Mouse (Mus musculus) stomach, embryonic 14.5 days (tissue): ENCODE results near the gene Isg20. TPM values are rescaled to one million over a fixed set of nuclear protein-coding genes. Genes with fewer than 3 reads are reported as not detected.

Source experiments
- ATAC-seq: fragments of 200-750 bp; cut with Nextera tagmentation; 2 replicates; pipeline ENCODE4 v1.8.0; 2017; ENCODE audit warnings: low read depth, moderate TSS enrichment; ENCODE audit not compliant: insufficient number of reproducible peaks, insufficient read depth, low FRiP score
- H3K27ac ChIP-seq: fragments of 300-500 bp; sonication (generic); 2 replicates; pipeline ENCODE4 v1.5.1; 2014; ENCODE audit warnings: mild to moderate bottlenecking, low read length, moderate library complexity, mixed read lengths
- H3K27me3 ChIP-seq: fragments of 300-500 bp; sonication (generic); 2 replicates; pipeline ENCODE4 v1.6.1; 2014; ENCODE audit warnings: low read length, control low read depth, mixed read lengths; ENCODE audit not compliant: control insufficient read depth, insufficient read depth
- H3K36me3 ChIP-seq: fragments of 300-500 bp; sonication (generic); 2 replicates; pipeline ENCODE4 v1.6.1; 2014; ENCODE audit warnings: mild to moderate bottlenecking, control low read depth, low read length, moderate library complexity, mixed read lengths; ENCODE audit not compliant: control insufficient read depth, insufficient read depth
- H3K4me1 ChIP-seq: fragments of 300-500 bp; sonication (generic); 2 replicates; pipeline ENCODE4 v1.6.1; 2014; ENCODE audit warnings: low read length, control low read depth, mixed read lengths; ENCODE audit not compliant: control insufficient read depth, insufficient read depth
- H3K4me2 ChIP-seq: fragments of 300-500 bp; sonication (generic); replicated peaks from 2 replicates; pipeline ENCODE4 v1.6.1; 2014; ENCODE audit warnings: low read depth, low read length, control low read depth
- H3K4me3 ChIP-seq: fragments of 300-500 bp; sonication (generic); 2 replicates; pipeline ENCODE4 v1.5.1; 2014; ENCODE audit warnings: low read depth, low read length, control low read depth
- H3K9ac ChIP-seq: fragments of 300-500 bp; sonication (generic); replicated peaks from 2 replicates; pipeline ENCODE4 v1.6.1; 2014; ENCODE audit warnings: low read depth, mild to moderate bottlenecking, control low read depth, low read length, moderate library complexity, mixed read lengths
- H3K9me3 ChIP-seq: fragments of 300-500 bp; sonication (generic); 2 replicates; pipeline ENCODE4 v1.6.1; 2016; ENCODE audit warnings: low read depth, low read length, control low read depth; ENCODE audit not compliant: control insufficient read depth
- WGBS: fragments of 180-500 bp; shearing (Covaris S2); extraction: QIAGEN DNeasy Blood & Tissue Kit; methylation state at CpG from one replicate; pipeline ENCODE4 v1.1.7; 2014; 5-methylcytosine and 5-hydroxymethylcytosine counted together
- polyA plus RNA-seq: library from polyadenylated mRNA; unstranded; fragments of >200 nt; fragmentation: Nextera tagmentation; extraction: Ambion mirVana; gene quantifications from 2 replicates; pipeline ENCODE4 v1.2.1, GENCODE M21; 2014

Gene Isg20
- polyA plus RNA-seq, 1 experiment from 2014 or later, result 16.0 TPM

DNA sequence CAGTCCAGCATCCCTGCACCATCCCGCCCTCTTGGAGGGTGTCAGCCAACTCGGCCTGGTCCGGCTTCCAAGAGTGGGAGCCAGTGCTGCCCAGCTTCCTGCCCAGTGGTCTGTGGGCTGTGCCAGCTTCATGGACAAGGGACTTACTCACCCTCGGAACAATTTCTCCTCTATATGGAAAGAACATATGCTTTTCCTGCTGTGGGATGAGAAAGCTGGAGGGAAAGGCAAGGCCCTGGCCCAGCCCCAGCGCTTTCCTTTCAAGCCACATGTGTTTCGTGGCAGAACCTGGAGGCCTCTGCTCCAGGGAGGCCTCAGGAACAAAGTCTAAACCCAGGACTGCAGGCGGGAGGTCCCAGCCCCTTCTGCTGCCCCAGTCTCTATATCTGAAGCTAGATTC lies 12.5 kb downstream of the Isg20 start:
- Histone ChIP-seq H3K9ac (no peak overlapping the region), H3K4me3 (no peak overlapping the region), H3K4me1 (no peaks in the 10 kb centered on the region), H3K27me3 (no peaks in the 10 kb centered on the region), H3K4me2 (no peak overlapping the region), H3K9me3 (no peaks in the 10 kb centered on the region), H3K36me3 (no peaks in the 10 kb centered on the region), H3K27ac (no peak overlapping the region)
- 86% methylated on average over 7 of the region's 7 CpGs for WGBS
- ATAC-seq, result no peak

- Histone ChIP-seq H3K9me3 (no peaks in the 10 kb centered on the region), H3K9ac (no peak overlapping the region), H3K27ac (no peak overlapping the region), H3K4me2 (no peak overlapping the region), H3K4me3 (no peak overlapping the region), H3K36me3 (no peaks in the 10 kb centered on the region), H3K27me3 (no peaks in the 10 kb centered on the region), H3K4me1 (no peaks in the 10 kb centered on the region)
- WGBS, result 79% methylated on average over 9 of the region's 9 CpGs
- ATAC-seq, result no peak
Measured at GRCm38 (mm10) chr7:78926156-78926555, 12.9 kb downstream of the Isg20 start.

DNA sequence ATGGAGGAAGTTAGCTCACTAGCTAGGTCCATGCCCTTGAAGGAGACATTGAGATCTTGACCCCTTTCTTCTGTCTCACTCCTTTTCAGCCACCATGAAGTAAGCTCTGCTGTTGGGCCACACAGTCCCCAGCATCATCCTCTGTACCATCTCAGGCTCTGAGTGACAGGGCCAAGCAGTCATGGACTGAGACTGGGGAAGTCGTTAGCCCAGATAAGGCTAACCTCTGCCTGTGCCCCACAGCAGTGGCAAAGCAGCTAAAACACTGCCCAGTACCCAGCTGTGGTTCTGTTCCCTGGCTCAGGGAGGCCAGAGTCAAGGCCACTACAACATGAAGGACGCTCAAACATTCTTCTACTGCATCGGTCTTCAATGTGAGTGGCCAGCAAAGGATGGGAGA lies 14.0 kb downstream of the Isg20 start:
- WGBS, result 69% methylated on average over 3 of the region's 3 CpGs
- Histone ChIP-seq H3K36me3 (no peaks in the 10 kb centered on the region), H3K4me3 (no peak overlapping the region), H3K9me3 (no peaks in the 10 kb centered on the region), H3K27me3 (no peaks in the 10 kb centered on the region), H3K9ac (no peak overlapping the region), H3K4me2 (no peak overlapping the region), H3K4me1 (no peaks in the 10 kb centered on the region), H3K27ac (no peak overlapping the region)
- no peak for ATAC-seq

- no peaks in the 10 kb centered on the region for H3K27me3 ChIP-seq
- no peaks in the 10 kb centered on the region for H3K4me1 ChIP-seq
- H3K36me3 ChIP-seq, result no peaks in the 10 kb centered on the region
- no peak overlapping the region for H3K9ac ChIP-seq
- no peak overlapping the region for H3K27ac ChIP-seq
- H3K9me3 ChIP-seq, result no peaks in the 10 kb centered on the region
- no peak overlapping the region for H3K4me3 ChIP-seq
- 59% methylated on average over 19 of the region's 19 CpGs for WGBS
- no peak for ATAC-seq
- no peak overlapping the region for H3K4me2 ChIP-seq
Measured at GRCm38 (mm10) chr7:78938957-78939602, 25.9 kb downstream of the Isg20 start.

DNA sequence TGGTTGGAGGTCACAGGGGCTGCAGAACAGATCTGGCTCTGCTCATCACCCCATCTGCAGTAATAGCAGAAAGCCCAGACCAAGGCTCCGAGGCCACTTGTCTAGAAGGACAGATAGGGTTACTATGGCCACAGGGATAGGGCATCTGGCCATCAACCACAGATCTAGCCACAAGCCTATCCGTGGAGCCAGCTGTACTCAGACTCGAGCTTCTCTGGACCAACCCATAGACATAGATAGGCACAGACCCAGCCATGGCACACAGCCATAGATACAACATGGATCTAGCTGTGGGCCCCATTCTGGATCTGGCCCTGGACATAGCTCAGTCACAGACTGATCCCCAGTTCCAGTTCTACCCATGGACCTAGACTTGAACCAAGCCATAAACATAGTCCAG lies 27.7 kb downstream of the Isg20 start:
- no peak overlapping the region for H3K4me3 ChIP-seq
- no peaks in the 10 kb centered on the region for H3K9me3 ChIP-seq
- no peak overlapping the region for H3K27ac ChIP-seq
- no peaks in the 10 kb centered on the region for H3K36me3 ChIP-seq
- no peak overlapping the region for H3K9ac ChIP-seq
- 92% methylated on average over 3 of the region's 3 CpGs for WGBS
- H3K4me2 ChIP-seq, result no peak overlapping the region
- H3K4me1 ChIP-seq, result no peaks in the 10 kb centered on the region
- no peaks in the 10 kb centered on the region for H3K27me3 ChIP-seq
- ATAC-seq, result no peak

GRCm38 (mm10) chr7:78942544-78942943 lies 29.3 kb downstream of the Isg20 start:
- no peak overlapping the region for H3K4me3 ChIP-seq
- H3K27ac ChIP-seq, result no peak overlapping the region
- H3K4me2 ChIP-seq, result no peak overlapping the region
- H3K4me1 ChIP-seq, result no peaks in the 10 kb centered on the region
- H3K36me3 ChIP-seq, result no peaks in the 10 kb centered on the region
- H3K9me3 ChIP-seq, result no peaks in the 10 kb centered on the region
- 93% methylated on average over 2 of the region's 2 CpGs for WGBS
- ATAC-seq, result no peak
- no peaks in the 10 kb centered on the region for H3K27me3 ChIP-seq
- H3K9ac ChIP-seq, result no peak overlapping the region

GRCm38 (mm10) chr7:78953886-78954572 lies 40.8 kb downstream of the Isg20 start:
- Histone ChIP-seq H3K4me2 (peak overlapping the region; percentile 18; the same call in 1 of the 2 replicates), H3K27me3 (no peaks in the 10 kb centered on the region), H3K4me1 (no peaks in the 10 kb centered on the region), H3K9ac (no peak overlapping the region), H3K9me3 (no peaks in the 10 kb centered on the region), H3K36me3 (no peaks in the 10 kb centered on the region), H3K27ac (no peak overlapping the region), H3K4me3 (no peak overlapping the region)
- ATAC-seq, result no peak
- WGBS, result 22% methylated on average over 11 of the region's 11 CpGs

DNA sequence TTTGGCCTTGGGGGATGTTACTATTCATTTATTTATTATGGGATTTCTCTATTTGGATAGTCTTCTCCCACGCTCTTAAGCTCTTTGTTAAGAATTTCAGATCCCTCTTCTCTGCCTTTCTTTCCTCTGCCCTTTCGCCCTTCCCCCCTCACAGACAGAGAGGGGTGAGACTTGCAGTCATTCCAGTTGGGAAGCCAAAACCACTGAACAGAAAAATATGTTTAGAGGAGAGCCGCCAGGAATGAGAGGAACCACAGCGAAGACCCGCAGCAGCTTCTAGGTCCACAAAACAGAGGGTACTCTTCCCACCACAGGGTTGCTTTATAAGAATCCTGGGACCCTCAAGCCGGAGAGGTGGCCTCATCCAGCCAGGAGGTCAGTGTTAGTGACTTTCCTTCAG lies 41.4 kb downstream of the Isg20 start:
- no peaks in the 10 kb centered on the region for H3K4me1 ChIP-seq
- H3K27me3 ChIP-seq, result no peaks in the 10 kb centered on the region
- H3K9me3 ChIP-seq, result no peaks in the 10 kb centered on the region
- no peak overlapping the region for H3K27ac ChIP-seq
- ATAC-seq, result no peak
- H3K9ac ChIP-seq, result no peak overlapping the region
- WGBS, result 73% methylated on average over 6 of the region's 6 CpGs
- H3K36me3 ChIP-seq, result no peaks in the 10 kb centered on the region
- no peak overlapping the region for H3K4me3 ChIP-seq
- no peak overlapping the region for H3K4me2 ChIP-seq

- Histone ChIP-seq H3K4me2 (no peak overlapping the region), H3K4me3 (no peak overlapping the region)
Measured at GRCm38 (mm10) chr7:78955086-78955485, 41.9 kb downstream of the Isg20 start.

More at GRCm38 (mm10) chr7:78955086-78955485, 41.9 kb downstream of the Isg20 start:
- no peaks in the 10 kb centered on the region for H3K4me1 ChIP-seq
- H3K36me3 ChIP-seq, result no peaks in the 10 kb centered on the region
- H3K27ac ChIP-seq, result no peak overlapping the region
- WGBS, result 81% methylated on average over 6 of the region's 6 CpGs
- H3K9me3 ChIP-seq, result no peaks in the 10 kb centered on the region
- H3K27me3 ChIP-seq, result no peaks in the 10 kb centered on the region
- no peak for ATAC-seq
- no peak overlapping the region for H3K9ac ChIP-seq
